Mouse (Mus musculus): ENCODE measurements at regions not wholly inside any gene's neighbourhood (a gene's known extent, or its start where the extent isn't known, plus 50 kb on each side); places are given as distances from the start of the nearest gene placed in this dataset.

GRCm38 (mm10) chr1:39094001-39094400 is 99.5 kb upstream of the Npas2 start:
- TF ChIP-seq POLR2A (IDR thresholded peaks at IDR 0.05; ENCODE audit: low read depth, low read length), result no peak
- no peak for TF ChIP-seq CTCF (conservative IDR thresholded peaks at IDR 0.05; ENCODE audit: insufficient read depth, insufficient read length, low read depth, low read length)
